Mouse (Mus musculus) c-Kit-positive CD71-negative TER-119-negative erythroid progenitor cells, embryonic 14.5 days (primary cell): ENCODE results near the gene Terf2.
"Not testable (repeated sequence)": the region's sequence is repeated elsewhere in the genome, so short reads cannot be mapped to it uniquely, and the experiment has no call there.

Source experiments
- DNase-seq: peaks from one replicate; pipeline ENCODE4 v3.0.0-alpha.2; 2013; ENCODE audit warnings: low read depth

Terf2 gene

GRCm38 (mm10) chr8:107114150-107115007 lies 18.0 kb upstream of the Terf2 start:
- DNase-seq = no peak

GRCm38 (mm10) chr8:107113209-107113608 lies 16.9 kb upstream of the Terf2 start:
- DNase-seq = no peak

DNA sequence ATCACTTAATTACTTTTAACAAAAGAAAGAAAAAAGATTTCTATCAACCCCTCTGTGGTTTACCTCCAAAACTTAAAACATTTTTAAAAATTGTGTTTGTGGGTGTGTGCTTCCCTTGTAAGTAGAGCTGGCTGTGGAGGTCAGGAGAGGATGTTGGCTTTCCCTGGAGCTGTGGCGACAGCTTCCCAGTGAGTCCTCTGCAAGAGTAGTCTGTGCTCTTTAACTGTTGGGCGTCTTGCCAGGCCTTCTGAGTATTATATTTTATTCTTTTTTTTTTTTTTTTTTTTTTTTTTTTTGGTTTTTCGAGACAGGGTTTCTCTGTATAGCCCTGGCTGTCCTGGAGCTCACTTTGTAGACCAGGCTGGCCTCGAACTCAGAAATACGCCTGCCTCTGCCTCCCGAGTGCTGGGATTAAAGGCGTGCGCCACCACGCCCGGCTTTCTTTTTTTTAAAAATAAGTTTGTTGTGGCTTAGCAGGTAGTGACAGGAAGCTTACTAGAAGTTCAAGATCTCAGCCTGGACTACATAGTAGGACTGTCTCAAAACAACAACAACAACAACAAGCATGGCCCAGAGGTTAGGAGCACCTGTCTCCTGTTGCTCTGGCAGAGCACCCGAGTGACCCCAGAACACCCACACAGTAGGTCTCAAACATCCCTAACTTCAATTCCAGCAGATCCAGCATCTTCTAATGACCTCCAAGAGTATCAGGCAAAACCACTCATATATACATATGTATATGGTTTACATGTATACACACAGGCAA lies 15.2 kb upstream of the Terf2 start:
- no peak for DNase-seq

DNA sequence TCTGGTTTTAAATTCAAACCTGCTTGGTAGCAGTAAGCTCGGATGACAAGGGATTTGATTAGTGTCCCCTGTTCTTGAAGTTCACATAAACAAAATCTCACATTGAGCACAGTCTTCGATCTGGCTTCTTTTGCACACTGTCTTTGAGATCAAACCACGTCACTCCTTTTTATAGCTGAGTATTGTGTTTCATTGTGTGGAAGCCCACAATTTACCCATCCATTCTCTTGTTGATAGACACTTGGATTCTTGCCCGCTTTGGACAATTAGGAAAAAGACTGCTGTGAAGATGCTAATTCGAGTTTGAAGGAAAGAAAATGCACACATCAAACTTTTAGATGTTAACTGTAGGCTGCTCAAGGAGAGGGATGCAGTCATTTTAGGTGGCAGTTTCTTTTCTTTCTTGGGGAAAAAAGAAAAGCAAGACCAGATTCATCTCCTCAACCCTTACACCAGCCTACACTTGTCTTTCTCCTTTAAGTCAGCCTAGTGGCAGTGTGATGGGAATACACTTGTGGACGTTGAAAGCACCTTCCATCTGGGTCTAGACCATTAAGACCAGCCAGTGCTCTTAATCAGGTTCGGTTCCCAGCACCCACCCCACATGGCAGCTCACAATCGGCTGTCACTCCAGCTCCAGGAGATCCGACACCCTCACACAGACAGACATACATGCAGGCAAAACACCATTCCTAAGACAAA lies 14.4 kb upstream of the Terf2 start:
- no peak for DNase-seq

- DNase-seq = no peak
These were observed 13.6 kb upstream of the Terf2 start for GRCm38 (mm10) chr8:107109816-107110435.

GRCm38 (mm10) chr8:107108978-107109720 lies 12.8 kb upstream of the Terf2 start:
- DNase-seq = no peak

DNA sequence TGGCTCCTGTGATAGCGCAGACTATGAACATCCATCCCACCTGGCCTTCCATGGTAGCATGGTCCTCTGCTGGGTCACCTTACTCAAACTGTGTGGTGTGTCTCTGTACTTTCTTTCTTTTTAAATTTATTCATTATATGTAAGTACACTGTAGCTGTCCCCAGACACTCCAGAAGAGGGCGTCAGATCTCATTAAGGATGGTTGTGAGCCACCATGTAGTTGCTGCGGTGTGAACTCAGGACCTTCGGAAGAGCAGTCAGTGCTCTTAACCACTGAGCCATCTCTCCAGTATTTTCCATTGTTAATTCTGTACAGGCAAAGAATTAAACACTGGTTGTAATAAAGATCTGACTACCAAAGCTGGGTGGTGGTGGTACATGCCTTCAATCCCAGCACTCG lies 11.7 kb upstream of the Terf2 start:
- not testable (repeated sequence) for DNase-seq

DNA sequence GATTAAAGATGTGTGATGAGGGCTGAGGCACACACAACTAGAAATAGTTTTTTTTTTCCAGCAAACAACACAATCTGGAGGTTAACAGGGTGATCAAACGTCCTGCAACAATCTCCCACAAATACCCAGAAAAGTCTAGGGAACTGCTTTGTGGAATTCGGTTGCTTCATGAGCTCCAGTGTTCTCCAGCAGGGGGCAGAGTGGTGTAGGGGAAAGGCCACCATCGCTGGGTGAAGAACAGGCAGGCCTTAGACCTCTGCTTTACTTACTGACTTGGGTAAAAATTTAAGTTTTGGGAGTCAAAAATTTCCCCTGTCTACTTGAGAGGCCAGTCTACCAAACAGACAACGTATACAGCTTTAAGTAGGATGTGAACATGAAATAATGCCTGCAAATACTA lies 8.2 kb upstream of the Terf2 start:
- peak; percentile 67 for DNase-seq

DNA sequence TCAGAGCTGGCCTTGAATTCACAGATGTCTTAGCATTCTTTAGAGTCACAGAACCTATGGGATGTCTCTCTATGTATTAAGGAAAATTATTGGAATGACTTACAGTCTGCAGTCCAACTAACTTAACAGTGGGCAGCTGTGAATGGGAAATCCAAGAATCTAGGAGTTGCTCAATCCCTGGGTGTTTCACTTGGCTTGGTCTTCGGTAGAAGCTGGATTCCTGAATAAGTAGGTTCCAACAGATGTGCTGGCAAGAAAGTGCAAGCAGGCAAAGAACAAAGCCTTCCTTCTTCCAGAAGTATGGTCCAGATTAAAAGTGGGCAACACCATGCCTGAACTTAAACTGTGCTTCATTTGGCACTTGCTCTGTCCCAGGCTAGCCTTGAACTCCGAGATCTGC lies 4.3 kb upstream of the Terf2 start:
- no peak for DNase-seq

DNA sequence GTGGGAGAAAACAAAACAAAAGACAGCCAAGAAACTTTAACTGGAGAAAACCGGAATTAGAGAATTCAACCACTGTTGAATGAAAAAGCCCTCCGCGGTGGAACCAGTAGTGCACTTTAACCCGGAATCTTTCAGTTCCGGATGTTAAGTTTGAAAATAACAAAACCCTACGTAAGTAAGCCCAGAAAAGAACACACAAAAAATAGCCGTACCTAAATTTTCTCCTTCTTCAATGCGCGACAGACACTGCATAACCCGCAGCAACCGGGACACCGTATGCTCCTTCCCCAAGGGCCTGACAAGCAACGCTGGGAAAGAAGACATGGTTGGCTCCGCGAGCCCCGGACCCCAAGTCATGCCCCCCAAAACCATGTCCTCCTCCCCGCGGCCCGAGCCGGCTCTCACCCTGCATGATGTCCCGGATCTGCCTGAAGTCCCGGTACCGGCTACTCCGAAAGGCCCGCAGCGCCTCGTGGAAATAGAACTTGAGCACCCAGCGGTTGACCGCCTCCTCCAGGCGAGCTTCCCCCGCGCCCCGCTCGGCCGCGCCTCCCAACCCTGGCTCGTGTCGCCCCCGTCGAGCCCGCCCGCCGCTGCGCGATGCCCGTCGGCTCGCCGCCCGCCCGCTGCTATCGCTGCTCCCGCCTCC lies 506 bp downstream of the Terf2 start:
- no peak for DNase-seq

DNA sequence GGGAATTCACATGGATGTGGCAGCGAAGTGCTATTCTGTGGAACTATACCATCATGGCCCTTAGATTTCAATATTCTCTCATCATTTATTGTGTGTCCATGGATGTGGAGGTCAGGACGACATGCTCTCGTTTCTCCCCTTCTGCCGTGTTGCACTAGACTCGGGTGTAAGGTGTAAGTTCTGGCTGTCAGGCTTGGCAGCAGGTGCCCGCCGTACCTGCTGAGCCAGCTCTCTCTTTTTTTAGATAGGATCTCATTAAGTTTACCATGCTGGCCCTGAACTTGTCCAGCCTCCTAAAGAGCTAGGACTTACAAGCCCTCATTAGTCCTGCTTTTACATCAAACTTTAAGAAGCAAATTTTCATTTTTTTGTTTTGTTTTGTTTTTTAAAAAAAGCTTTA lies 5.8 kb downstream of the Terf2 start:
- DNase-seq = no peak

DNA sequence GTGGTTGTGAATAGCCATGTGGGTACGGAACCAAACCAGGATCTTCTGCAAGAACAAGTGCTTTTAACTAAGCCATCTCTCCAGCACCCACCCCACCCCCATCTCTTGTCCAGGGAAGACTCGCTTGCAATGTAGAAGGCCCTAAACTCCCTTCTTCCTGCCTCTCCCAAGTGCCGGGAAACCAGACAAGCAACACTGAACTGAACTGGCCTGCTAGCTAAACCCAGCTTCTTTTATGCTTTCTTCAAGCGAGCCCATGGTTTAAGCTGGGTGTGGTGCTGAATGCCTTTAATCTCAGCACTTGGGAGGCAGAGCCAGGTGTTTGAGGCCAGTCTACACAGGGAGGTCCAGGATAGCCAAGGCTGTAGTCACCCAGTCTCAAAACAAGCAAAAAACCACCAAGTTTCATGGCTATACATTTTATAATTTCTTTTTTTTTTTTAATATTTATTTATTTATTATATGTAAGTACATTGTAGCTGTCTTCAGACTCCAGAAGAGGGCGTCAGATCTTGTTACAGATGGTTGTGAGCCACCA lies 7.8 kb downstream of the Terf2 start:
- no peak for DNase-seq

- no peak for DNase-seq
These were observed 10.3 kb downstream of the Terf2 start for GRCm38 (mm10) chr8:107086018-107086417.

DNA sequence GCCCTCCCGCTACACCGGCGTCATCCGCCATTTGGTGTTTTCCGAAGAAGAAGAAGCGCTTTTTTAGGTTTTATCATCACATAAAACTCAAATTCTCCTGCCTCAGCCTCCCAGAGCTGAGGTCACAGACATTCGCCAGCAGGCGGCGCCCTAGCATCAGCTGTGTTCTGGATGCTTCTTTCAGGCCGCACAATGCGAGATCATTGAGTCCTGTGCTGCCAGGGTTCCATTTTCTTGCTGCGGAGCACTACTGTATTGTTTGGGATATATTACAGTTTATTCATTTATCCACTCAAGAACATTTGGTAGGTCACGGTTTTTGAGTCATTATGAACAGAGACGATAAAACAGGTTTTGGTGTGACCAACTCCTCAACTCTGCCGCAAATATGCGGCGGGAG lies 11.0 kb downstream of the Terf2 start:
- no peak for DNase-seq

- no peak for DNase-seq
These were observed 20.0 kb downstream of the Terf2 start for GRCm38 (mm10) chr8:107076239-107076888.

DNA sequence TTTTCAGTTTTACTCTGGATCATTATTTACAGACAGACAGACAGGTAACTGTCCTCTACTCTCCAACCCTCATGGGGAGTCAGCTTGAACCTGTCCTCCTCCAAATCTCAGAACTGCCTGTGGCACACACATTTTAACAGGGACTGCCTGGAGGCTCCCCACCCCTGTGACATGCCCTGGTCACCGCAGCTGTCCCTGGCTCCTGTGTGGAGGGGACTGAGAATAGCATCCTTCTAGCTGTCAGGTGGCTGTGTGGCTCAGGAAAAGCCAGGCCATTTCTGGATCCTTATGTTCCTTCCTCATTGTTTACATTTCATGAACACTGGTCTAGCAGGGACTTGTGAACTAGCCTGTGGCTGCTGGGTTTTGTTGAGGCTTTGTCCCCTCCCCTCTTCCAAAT lies 22.2 kb downstream of the Terf2 start:
- no peak for DNase-seq

DNA sequence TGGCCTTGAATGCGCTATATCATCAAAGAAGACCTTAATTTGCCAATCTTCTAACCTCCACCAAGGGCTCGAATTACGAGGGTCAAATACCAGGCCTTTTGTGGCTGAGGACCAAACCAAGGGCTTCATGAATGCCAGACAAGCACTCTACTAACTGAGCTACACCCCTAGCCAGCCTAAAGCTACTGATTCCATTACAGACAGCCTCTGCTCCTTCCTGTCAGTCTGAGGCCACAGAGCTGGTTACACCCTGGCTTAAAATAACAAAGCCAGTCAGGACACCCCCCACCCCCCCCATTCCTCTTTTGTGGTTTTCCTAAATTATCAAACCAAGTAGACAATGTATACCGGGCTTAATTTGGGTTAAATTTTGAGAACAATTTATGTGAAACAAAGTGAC lies 22.6 kb downstream of the Terf2 start:
- DNase-seq = no peak

- peak; percentile 63 for DNase-seq
These were observed 30.5 kb downstream of the Terf2 start, which contains the start of gene Tmed6 for GRCm38 (mm10) chr8:107065511-107066496. Gene Tmed6 (minus strand): TSS chr8:107065644.

DNA sequence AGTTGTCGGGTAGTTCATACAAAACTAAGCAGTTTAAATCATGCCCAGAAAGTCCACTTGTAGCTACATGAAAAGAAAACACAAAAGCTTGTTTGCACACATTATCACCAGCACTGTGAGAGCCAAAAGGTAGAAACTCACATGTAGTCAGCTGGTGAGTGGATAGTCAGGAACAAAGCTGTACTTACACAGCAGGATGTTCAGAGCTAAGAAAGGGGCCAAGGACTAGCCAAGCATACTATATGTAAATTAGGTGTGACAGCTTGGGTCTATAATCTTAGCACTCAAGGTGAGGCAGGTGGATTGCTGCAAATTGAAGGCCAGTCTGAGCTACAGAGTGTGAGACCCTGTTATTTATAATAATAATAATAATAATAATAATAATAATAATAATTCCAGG lies 33.7 kb downstream of the Terf2 start:
- no peak for DNase-seq
